Mouse (Mus musculus) adrenal gland, adult 18-20 months (tissue): Measurements from ENCODE around the gene Alppl2. TPM values are rescaled to one million over a fixed set of nuclear protein-coding genes. Genes with fewer than 3 reads are reported as not detected.

Experiments used
- DNase-seq, 2 experiments: peaks; one replicate each; pipeline ENCODE4 v3.0.0; 2021 to 2022; ENCODE audit warnings: low spot score in 2 of 2
- long read RNA-seq, 2 experiments: library from polyadenylated mRNA; stranded (forward); transcript quantifications; one replicate each; pipeline ENCODE4 v2.0.0; 2021
- total RNA-seq, 2 experiments: library from RNA; stranded (reverse); gene quantifications; 1 replicate in 1 of 2; 2 replicates in 1 of 2; pipeline ENCODE4 v1.2.3; 2021

Gene Alppl2
- total RNA-seq, result not detected
- long read RNA-seq, experiment 1, result 0 reads
- long read RNA-seq, experiment 2, result 0 reads

DNA sequence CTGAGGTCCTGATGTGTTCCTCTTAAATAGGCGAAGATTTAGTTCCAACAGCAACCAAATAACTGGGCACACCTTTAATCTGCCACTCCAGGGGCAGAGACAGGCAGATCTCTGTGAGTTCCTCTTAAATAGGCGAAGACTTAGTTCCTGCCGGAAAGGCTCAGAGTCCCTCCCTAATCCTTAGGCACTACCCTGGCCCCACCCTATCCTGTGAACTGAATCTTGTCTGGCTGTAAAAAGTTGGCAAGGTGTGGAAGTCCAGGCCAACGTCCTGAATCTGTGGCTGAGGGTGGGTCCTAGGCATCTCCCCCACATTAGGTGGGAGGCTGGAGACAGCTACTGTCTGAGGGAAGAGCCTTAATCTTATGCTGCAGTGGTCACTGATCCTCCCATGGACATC lies at the start of gene Alppl2:
TSS of gene Alppl2 (minus strand) at position 101 of the 400 bp plus-strand sequence.
- DNase-seq, result no peak

DNA sequence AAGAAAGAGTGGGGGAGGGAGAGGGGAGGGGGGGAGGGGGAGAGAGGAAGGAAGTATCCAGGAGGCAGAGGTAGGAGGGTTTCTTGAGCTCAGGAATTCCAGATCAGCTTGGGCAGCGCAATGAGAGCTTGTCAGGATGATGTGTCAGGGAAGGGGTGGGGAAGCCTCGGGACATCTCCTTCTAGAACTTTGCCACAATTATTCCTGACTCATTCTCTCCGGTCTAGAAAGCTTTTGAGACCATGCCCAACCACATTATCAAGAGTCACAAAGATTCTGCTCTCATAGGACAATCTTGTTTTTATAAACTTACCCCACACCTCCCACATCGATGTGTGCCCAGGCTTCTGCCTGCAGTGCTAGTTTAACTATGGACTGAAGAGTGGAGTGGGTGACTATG lies 42.1 kb upstream of the Alppl2 start:
- no peak for DNase-seq

DNA sequence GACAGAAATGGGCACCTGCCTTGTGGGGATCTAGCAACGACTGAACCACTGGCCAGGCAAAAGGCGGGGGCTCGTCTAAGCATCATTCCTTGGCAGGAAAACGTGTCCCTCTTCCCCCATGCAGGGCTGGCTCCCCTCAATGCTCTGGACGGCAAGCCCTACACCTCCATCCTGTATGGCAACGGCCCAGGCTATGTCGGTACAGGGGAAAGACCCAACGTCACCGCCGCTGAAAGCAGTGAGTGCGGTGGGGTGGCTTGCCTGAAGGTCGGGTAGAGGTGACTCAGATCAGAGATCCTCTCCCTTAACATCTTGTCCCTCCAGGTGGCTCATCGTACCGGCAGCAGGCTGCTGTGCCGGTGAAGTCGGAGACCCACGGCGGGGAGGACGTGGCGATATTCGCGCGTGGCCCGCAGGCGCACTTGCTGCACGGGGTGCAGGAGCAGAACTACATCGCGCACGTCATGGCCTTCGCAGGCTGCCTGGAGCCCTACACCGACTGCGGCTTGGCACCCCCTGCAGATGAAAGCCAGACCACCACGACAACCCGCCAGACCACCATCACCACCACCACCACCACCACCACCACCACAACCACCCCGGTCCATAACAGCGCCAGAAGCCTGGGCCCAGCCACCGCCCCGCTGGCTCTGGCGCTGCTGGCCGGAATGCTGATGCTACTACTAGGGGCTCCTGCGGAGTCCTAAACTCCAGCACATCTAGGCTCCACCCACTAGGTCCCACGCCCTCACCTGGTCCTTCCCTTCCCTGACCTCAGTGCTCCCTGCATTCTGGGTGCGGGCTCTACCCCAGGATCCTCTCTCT lies 37.7 kb upstream of the Alppl2 start:
- no peak for DNase-seq

DNA sequence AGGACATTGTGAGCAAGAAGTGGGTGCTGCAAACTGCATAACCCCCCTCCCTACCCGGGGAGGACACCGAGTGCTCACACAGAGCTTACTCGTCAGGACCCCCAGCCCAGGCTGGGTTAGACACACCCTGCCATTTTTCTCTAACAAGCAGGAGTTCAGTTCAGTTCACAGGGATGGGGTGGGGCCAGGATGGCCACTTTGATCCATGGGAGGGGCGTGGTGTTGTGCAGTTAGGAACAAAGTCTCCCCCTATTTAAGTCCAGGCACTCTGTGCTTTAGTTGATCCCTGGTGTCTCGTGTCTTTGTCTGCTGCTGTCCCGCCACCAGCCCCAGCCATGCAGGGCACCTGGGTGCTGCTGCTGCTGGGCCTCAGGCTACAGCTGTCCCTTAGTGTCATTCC lies 34.9 kb upstream of the Alppl2 start, which contains the start of gene Akp3:
TSS of gene Akp3 (plus strand) at position 301 of the 400 bp plus-strand sequence.
- DNase-seq, result no peak

DNA sequence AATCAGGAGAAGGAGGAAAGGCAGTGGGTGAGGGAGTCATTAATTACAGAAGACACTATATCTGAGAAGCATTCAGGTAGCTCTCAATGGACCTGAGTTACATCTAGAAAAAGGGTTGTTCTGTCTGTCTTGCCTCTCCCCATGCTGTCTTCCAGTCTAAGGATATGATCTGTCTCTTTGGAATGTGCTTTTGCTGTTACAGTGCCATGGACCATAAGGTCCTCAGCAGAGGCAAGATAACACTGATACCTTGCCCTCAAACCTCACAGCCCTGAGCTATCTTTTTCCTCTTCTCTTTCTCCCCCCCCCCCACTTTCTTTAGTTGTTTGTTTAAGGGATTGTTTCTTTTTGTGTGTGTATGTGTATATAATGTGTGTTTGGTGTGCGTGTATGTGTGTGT lies 25.1 kb upstream of the Alppl2 start:
- no peak for DNase-seq

DNA sequence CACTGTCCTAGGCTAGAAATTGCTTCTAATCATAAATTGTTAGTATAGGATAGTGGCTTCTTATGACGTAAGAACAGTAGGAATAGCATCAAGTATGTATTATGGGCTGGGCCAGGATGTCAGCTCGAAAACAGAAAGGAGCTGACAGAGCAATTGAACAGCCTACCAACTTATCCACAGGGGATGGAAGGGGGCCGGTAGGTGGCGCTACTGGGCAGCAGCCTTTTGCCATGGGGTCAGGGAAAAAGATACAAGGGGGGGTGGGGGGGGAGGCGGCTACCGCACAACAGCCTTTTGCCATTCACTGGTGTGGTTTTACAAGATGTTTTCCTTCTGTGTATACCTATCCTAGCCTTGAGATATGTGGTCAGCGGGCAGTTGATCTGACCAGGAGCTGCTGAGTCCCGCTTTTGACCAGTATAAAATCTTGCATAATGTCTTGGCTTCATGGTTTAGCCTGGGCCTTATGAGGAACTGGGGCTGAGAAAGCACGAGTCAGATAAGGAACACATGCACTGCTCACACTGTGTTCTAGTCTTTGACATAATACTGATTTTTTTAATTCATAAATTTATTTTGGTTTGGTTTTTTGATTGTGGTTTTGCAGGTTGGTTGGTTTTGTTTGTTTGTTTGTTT lies 22.1 kb upstream of the Alppl2 start:
- DNase-seq, result peak; percentile 48 to 50

DNA sequence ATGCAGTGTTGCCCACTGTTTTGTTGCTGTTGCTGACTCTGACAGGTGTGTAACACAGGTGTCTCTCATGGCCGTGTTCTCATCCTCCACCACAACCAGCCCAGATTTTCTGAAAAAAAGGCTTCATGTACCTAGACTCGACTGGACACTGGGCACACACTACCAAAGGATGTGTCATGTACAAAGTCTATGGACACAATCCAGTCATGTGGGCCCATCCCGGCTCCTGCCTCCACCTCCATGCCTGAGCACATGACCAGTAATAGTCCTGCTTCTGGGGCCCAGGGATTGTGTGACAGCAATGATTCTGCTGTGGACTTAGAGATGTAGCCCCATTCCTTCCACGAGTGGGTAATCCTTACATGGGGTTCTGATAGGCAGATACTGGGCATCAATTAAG lies 18.8 kb upstream of the Alppl2 start:
- no peak for DNase-seq

DNA sequence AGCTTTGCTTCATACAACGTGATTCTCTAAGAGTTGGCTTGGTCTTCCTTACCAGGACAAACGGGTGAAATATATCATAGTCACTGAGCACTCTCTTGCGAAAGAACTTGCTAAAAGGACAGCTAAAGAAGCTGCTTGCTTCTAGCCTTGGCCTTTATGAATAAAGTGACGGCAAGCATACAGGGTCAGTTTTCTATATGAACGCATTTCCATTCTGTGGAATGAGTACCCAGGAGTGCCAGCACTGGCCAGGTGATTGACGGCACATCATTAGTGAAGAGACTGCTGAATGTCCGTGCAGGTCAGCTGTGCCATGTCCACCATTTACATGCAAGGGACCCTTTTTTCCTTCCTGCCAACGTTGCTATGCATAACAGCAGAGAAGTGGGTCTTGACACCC lies 16.8 kb upstream of the Alppl2 start:
- DNase-seq, result peak in 1 of 2 experiments; percentile 19

DNA sequence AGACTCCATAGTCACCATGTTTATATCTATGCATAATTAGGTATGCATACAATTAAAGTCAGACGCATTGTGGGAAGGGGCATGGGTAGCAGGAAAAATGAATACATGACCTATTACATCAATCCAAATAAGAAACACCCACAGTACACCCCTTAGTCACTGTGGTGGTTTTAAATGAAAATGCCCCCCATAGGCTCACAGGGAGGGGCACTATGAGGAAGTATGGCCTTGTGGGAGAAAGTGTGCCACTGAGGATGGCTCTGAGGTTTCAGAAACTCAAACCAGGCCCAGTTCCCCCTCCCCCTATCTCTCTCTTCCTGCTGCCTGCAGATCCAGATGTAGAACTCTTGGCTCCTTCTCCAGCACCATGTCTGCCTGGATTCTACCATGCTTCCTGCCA lies 14.2 kb upstream of the Alppl2 start:
- no peak for DNase-seq

DNA sequence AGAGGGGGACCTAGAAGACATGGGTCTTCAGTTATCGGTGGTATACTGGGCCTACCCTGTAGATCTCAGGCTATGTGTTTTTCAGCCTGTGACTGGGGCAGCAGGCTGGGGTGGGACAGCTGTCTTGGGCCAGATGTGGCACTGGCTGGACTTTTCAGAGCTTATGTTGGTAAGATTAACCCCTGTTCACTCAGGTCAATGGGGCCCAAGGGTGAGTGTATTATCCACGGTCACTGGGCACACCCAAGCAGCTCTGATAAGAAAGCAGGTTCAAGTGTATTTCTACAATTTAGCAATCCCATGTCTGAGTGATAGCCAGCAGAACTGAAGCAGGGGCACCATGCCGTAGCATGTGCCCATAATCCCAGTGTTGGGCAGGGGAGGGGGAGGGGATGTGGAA lies 12.4 kb upstream of the Alppl2 start:
- no peak for DNase-seq

DNA sequence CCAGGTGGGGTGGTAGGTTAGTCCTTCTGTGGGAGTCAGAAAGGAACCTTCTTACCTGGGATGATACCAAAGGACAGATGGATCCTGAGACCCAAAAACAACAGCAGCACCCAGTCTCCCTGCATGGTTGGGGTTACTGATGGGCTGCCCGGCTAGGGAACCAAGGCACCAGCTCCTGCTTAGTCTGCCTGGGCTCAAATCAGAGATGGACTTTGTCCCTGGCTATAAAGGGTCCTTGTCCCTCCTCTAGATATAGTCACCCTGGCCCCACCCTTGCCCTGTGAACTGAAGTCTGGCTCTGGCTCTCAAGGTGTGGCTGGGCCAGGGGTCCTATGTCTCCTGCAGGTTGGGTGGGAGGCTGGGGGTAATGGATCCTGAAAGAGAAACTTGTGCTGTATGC lies 11.7 kb upstream of the Alppl2 start, which contains the start of gene Alpi:
TSS of gene Alpi (minus strand) at position 196 of the 400 bp plus-strand sequence.
- DNase-seq, result no peak

DNA sequence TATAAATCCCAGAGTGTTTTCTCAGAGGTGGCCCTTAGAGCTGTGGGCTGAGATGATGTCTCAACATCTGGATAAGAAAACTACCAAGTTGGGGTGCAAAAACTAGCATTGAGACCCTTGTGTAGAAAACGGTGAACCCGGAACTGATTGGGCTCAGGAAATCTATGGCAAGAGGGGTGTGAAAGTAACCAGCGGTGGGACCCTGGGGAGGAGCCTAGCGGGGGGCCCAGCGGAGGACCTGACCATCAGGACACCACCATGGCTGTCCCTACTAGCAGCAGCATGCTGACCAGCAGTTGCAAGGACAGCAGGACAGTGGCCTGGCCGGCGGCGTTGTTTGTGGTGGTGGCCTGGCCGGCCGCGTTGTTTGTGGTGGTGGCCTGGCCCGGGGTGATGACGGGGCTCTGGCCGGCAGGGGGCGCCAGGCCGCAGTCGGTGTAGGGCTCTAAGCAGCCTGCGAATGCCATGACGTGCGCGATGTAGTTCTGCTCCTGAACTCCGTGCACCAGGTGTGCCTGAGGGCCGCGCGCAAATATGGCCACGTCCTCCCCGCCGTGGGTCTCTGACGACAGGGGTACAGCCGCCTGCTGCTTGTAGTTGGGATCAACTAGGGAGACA lies 8.7 kb upstream of the Alppl2 start:
- DNase-seq, result peak; percentile 75

DNA sequence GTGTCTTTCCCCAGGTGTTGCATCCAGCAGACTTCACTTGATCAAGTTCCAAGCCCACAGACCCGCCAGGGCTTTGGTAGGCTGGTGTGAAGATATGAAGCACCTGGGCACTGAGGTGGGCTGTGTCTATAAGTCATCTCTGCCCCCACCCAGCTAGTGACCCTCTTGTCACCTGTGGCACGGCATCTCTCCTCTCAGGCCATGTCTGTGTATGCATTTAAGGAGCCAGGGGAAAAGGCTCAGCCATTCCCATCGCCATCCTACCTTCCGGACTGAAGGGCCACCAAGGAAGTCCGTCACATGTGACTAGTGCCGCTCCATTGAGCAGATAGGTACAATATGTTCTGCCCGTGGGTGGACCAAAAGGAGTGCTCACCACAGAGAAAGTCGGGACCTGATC lies 5.9 kb upstream of the Alppl2 start:
- no peak for DNase-seq

DNA sequence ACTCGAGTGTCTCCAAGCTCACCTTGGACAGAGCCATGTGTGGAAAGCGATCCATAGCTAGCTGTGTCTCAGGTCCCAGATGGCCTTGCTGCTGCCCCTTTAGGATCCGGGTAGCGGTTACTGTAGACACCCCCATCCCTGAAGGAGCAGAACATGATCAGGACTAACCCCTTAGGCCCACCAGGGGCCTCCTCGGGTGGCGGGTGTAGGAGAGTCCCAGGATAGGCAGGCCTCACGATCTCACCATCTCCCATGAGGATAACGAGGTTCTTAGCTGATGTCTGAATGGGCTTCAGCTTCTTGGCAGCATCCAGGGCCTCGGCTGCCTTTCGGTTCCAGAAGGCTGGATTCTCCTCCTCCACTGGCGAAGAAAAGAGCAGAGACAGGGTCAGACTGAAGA lies 477 bp downstream of the Alppl2 start:
- no peak for DNase-seq

DNA sequence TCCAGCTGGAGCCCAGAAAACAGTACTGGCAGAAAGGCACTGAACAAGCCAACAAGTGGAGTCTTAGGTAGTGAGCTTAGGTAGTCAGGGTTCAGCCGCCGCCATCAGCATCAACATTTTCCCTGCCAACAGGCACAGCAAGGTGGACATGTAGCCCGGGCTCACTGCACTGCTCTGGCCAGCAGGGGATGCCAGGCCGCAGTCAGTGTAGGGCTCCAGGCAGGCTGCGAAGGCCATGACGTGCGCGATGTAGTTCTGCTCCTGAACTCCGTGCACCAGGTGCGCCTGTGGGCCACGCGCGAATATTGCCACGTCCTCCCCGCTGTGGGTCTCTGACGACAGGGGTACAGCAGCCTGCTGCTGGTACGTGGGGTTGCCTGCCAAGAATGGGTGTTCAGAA lies 2.8 kb downstream of the Alppl2 start:
- no peak for DNase-seq

DNA sequence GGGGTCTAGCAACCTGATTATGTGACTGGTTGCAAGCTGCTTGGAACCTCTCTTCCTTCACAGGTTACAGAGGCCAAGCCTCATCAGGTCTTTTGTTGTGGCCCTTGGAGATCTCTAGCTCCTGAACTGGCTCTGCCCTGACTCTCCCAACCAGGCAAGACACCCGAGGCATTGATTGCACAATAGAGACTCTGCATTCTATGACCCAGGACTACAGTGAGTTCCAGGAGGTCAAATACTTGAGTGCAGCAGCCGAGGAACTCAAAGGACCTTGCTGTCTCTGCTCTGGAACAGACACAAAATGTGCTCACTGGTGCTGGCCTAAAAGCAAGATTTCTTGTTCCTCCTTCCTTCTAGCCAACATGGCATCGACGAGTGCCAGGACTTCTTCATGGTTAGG lies 3.5 kb downstream of the Alppl2 start:
- DNase-seq, result no peak

DNA sequence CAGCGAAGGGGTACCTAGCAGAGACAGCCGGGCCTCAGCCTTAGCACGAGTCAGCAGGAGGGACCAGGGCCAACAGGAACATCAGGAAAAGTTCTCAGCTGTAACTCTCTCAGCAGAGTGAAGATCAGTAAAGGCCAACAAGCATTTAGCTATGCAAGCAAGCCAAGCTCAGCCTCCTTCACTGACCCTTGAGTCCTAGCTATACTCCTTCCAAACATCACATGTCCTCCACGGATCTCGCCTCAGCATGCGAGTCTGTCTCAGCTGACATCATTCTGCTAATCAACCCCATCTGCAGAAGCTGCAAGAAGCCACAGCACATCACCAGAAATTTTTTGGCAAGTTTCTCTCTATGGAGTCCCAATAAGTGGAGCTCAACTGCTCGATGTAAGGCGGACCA lies 16.0 kb downstream of the Alppl2 start:
- no peak for DNase-seq

DNA sequence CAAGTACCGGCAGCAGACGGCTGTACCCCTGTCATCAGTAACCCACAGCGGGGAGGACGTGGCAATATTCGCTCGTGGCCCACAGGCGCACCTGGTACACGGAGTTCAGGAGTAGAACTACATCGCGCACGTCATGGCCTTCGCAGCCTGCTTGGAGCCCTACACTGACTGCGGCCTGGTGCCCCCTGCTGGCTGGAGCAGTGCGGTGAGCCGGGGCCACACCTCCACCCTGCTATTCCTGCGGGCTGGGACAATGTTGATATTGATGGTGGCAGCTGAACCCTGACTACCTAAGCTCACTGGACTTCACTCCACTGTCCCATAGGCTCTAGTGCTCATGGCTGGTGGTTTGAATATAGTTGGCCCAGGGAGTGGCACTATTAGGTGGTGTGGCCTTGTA lies 19.0 kb downstream of the Alppl2 start:
- DNase-seq, result peak; percentile 40 to 50

DNA sequence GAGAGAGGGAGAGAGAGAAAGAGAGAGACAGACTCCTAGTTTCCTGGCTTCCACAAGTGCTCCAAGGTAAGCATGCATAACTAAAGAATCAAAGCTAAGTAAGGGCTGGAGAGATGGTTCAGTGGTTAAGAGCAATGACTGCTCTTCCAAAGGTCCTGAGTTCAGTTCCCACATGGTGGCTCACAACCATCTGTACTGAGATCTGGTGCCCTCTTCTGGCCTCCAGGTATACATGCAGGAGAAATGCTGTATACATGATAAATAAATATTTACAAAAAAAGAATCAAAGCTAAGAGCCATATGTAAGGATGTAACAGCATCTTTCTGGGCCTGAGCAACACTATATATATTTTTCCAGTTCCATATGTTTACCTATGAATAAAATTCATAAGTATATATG lies 28.8 kb downstream of the Alppl2 start:
- no peak for DNase-seq

DNA sequence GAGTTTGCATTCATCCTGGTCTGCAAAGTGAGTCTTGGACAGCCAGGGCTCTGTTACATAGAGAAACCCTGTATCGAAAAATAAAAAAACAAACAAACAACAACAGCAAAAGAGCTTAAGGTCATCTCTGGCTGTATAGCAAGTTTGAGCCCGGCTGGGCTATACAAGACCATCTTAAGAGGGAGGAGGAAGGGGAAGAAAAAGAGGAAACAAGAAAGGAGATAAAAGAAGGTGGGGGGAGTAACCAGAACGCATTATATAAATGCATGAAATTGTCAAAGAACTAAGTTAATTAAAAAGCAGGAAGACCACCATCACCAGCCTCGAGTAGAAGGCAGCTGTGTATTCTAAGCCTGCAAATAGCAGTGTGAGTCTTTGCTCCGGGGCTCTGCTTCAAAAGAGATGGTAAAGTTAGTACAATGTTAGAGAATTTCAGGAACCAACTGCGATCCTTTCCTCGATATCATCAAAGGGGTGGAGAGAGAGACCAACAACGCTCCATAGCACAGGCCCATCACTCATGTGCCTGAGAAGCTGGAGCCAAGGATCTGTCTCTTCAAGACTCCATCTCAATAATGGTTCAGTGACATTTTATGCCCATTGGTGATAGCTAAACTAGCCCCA lies 30.6 kb downstream of the Alppl2 start:
- DNase-seq, result no peak

DNA sequence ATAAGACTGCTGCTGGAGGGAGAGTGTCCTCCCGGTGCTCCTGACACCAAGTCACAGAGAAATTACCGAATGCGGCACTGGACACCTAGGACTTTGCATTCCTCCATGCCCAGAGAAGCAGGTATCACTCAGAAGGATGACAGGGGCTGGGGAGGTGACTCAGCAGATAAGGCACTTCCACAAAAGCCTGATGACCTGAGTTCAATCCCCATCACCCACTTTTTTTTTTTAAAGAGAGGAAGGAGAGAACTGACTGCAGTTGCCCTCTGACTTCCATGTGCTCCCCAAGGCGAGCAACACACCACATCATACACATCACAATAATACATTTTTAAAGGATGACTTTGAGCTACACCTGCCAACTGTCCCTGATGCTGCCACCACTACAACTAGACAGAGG lies 32.7 kb downstream of the Alppl2 start:
- DNase-seq, result no peak

DNA sequence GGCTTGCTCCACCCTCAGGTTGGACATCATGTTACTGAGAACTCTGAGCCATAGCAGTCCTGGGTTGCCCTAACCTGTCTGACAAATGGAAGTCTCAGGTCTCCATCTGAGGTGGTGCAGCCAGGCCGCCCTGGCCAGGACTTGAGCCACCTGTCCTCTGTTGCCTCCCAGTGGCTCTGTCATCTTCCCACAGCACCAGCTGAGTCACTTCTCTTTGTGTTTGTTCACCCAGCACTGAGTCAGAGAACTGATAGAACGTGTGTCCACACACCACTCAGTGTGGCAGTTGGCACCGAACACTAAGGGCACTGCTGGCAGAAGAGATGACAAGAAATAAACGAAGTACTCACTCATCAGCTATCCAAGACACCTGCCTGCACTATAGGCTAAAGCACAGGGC lies 38.4 kb downstream of the Alppl2 start:
- DNase-seq, result no peak
